Mouse (Mus musculus) E14TG2a.4 (cell line): ENCODE data around the gene Cela3a.

Experiments
- CTCF ChIP-seq: conservative IDR thresholded peaks from 2 replicates; pipeline ENCODE4 v1.5.1; 2014; ENCODE audit warnings: low read length
- NANOG ChIP-seq: IDR thresholded peaks from 2 replicates; pipeline ENCODE4 v1.6.1; 2014; ENCODE audit warnings: borderline replicate concordance, low read length, mixed read lengths
- POU5F1 ChIP-seq: IDR thresholded peaks from 2 replicates; pipeline ENCODE4 v1.6.1; 2014; ENCODE audit warnings: low read length, borderline replicate concordance

DNA sequence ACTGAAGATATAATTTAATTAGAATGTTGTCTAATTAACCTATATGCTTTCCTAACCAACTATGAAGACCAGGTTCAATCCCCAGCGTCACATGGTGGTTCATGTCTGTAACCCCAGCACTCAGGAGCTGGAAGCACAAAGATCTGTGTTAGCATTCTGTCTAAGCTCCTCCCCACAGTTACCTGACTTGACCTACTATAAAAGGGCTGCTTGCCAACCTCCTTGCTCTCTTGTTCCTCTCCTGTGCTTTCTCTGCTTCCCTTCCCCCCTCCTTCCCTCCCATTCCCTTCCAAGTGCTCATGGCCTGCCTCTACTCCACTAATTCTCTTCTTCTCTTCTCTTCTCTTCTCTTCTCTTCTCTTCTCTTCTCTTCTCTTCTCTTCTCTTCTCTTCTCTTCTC is 5.3 kb upstream of the Cela3a start:
- TF ChIP-seq CTCF (no peak), NANOG (no peak), POU5F1 (no peak)
